Mouse (Mus musculus): ENCODE measurements around the gene Ethe1. TPM values are rescaled to one million over a fixed set of nuclear protein-coding genes. Genes with fewer than 3 reads are reported as not detected.

The Ethe1 gene
- polyA plus RNA-seq, 1 experiment, result 11.3 TPM

GRCm38 (mm10) chr7:24572455-24572854 lies 14.9 kb upstream of the Ethe1 start:
- Histone ChIP-seq H3K4me3 (ENCODE audit: insufficient read depth, low read length) (no peak overlapping the region), H3K27ac (ENCODE audit: insufficient read depth, low read length) (no peak overlapping the region), H3K4me1 (ENCODE audit: control insufficient read depth, insufficient read depth, low read length) (no peaks in the 10 kb centered on the region)
- TF ChIP-seq POLR2A (IDR thresholded peaks at IDR 0.05; ENCODE audit: low read depth, low read length) (no peak), CTCF (IDR thresholded peaks at IDR 0.05; ENCODE audit: borderline replicate concordance, insufficient read depth, low read length) (no peak)

GRCm38 (mm10) chr7:24574224-24574796 lies 13.0 kb upstream of the Ethe1 start:
- Histone ChIP-seq H3K4me1 (ENCODE audit: control insufficient read depth, insufficient read depth, low read length) (no peaks in the 10 kb centered on the region), H3K4me3 (ENCODE audit: insufficient read depth, low read length) (no peak overlapping the region), H3K27ac (ENCODE audit: insufficient read depth, low read length) (no peak overlapping the region)
- TF ChIP-seq POLR2A (IDR thresholded peaks at IDR 0.05; ENCODE audit: low read depth, low read length) (no peak), CTCF (IDR thresholded peaks at IDR 0.05; ENCODE audit: borderline replicate concordance, insufficient read depth, low read length) (no peak)

- Histone ChIP-seq H3K4me3 (ENCODE audit: insufficient read depth, low read length) (no peak overlapping the region), H3K27ac (ENCODE audit: insufficient read depth, low read length) (no peak overlapping the region), H3K4me1 (ENCODE audit: control insufficient read depth, insufficient read depth, low read length) (no peaks in the 10 kb centered on the region)
- TF ChIP-seq CTCF (IDR thresholded peaks at IDR 0.05; ENCODE audit: borderline replicate concordance, insufficient read depth, low read length) (no peak), POLR2A (IDR thresholded peaks at IDR 0.05; ENCODE audit: low read depth, low read length) (no peak)
Observed at GRCm38 (mm10) chr7:24577811-24578210, 9.5 kb upstream of the Ethe1 start.

- no peak overlapping the region for H3K27ac ChIP-seq (ENCODE audit: insufficient read depth, low read length)
- no peak overlapping the region for H3K4me3 ChIP-seq (ENCODE audit: insufficient read depth, low read length)
- no peaks in the 10 kb centered on the region for H3K4me1 ChIP-seq (ENCODE audit: control insufficient read depth, insufficient read depth, low read length)
- TF ChIP-seq CTCF (IDR thresholded peaks at IDR 0.05; ENCODE audit: borderline replicate concordance, insufficient read depth, low read length), result no peak
- TF ChIP-seq POLR2A (IDR thresholded peaks at IDR 0.05; ENCODE audit: low read depth, low read length), result no peak
Observed at GRCm38 (mm10) chr7:24584876-24585275, 2.5 kb upstream of the Ethe1 start.

GRCm38 (mm10) chr7:24585995-24586394 lies 1.3 kb upstream of the Ethe1 start:
- TF ChIP-seq CTCF (IDR thresholded peaks at IDR 0.05; ENCODE audit: borderline replicate concordance, insufficient read depth, low read length) (no peak), POLR2A (IDR thresholded peaks at IDR 0.05; ENCODE audit: low read depth, low read length) (no peak)
- no peak overlapping the region for H3K4me3 ChIP-seq (ENCODE audit: insufficient read depth, low read length)
- H3K4me1 ChIP-seq (ENCODE audit: control insufficient read depth, insufficient read depth, low read length), result no peaks in the 10 kb centered on the region
- H3K27ac ChIP-seq (ENCODE audit: insufficient read depth, low read length), result no peak overlapping the region

DNA sequence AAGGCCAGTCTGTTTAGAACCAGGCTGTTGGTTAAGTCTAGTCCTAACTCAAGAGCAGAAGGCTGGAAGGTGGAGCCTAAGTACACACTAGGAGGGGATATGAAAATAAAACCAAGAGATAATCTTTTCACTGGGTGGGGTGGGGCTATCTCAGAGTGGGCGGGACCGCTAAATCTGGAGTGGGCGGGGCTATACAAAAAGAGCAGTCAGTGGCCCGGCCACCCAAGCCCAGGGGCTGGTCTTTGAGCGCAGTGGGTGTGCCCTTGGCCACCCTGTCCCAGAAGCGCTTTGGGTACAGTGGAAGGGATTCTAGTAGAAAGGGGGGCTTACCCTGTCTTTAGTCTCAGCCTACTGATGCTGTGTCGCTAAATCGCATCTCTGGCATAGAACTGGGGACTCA lies 515 bp upstream of the Ethe1 start:
- Histone ChIP-seq H3K27ac (ENCODE audit: insufficient read depth, low read length) (no peak overlapping the region), H3K4me1 (ENCODE audit: control insufficient read depth, insufficient read depth, low read length) (no peaks in the 10 kb centered on the region), H3K4me3 (ENCODE audit: insufficient read depth, low read length) (peak overlapping the region; percentile 41)
- TF ChIP-seq CTCF (IDR thresholded peaks at IDR 0.05; ENCODE audit: borderline replicate concordance, insufficient read depth, low read length) (no peak), POLR2A (IDR thresholded peaks at IDR 0.05; ENCODE audit: low read depth, low read length) (no peak)

DNA sequence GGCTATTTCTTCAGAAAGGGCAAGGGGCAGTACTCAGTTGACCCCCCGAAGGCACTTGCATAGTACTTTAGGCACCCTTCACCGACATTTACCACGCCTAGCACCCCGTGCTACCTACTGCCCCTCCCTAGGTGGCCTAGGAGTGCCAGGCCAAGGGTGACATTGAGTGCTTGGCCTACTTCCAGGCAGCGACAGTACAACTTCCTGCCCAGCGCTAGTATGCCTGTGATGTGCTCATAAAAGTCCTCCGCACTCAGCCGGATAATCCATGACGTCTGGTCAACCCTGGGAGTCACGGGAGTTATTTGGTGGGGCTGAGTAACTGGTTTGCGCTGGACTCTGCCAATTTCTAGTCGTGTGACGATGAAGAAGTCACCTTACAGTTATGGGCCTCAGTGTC lies 993 bp downstream of the Ethe1 start:
- Histone ChIP-seq H3K4me3 (ENCODE audit: insufficient read depth, low read length) (no peak overlapping the region), H3K27ac (ENCODE audit: insufficient read depth, low read length) (no peak overlapping the region), H3K4me1 (ENCODE audit: control insufficient read depth, insufficient read depth, low read length) (0 out of 2 replicates have a peak, but pooled peaks cover 1% of the 10 kb centered on the region)
- TF ChIP-seq POLR2A (IDR thresholded peaks at IDR 0.05; ENCODE audit: low read depth, low read length) (no peak), CTCF (IDR thresholded peaks at IDR 0.05; ENCODE audit: borderline replicate concordance, insufficient read depth, low read length) (no peak)

- no peak overlapping the region for H3K4me3 ChIP-seq (ENCODE audit: insufficient read depth, low read length)
- 0 out of 2 replicates have a peak, but pooled peaks cover 2% of the 10 kb centered on the region for H3K4me1 ChIP-seq (ENCODE audit: control insufficient read depth, insufficient read depth, low read length)
- no peak overlapping the region for H3K27ac ChIP-seq (ENCODE audit: insufficient read depth, low read length)
- TF ChIP-seq CTCF (IDR thresholded peaks at IDR 0.05; ENCODE audit: borderline replicate concordance, insufficient read depth, low read length), result no peak
- TF ChIP-seq POLR2A (IDR thresholded peaks at IDR 0.05; ENCODE audit: low read depth, low read length), result no peak
Observed at GRCm38 (mm10) chr7:24591735-24592134, 4.4 kb downstream of the Ethe1 start.

GRCm38 (mm10) chr7:24592163-24592562 lies 4.8 kb downstream of the Ethe1 start:
- Histone ChIP-seq H3K4me1 (ENCODE audit: control insufficient read depth, insufficient read depth, low read length) (0 out of 2 replicates have a peak, but pooled peaks cover 2% of the 10 kb centered on the region), H3K4me3 (ENCODE audit: insufficient read depth, low read length) (no peak overlapping the region), H3K27ac (ENCODE audit: insufficient read depth, low read length) (no peak overlapping the region)
- TF ChIP-seq POLR2A (IDR thresholded peaks at IDR 0.05; ENCODE audit: low read depth, low read length) (no peak), CTCF (IDR thresholded peaks at IDR 0.05; ENCODE audit: borderline replicate concordance, insufficient read depth, low read length) (no peak)

- Histone ChIP-seq H3K4me3 (ENCODE audit: insufficient read depth, low read length) (no peak overlapping the region), H3K4me1 (ENCODE audit: control insufficient read depth, insufficient read depth, low read length) (0 out of 2 replicates have a peak, but pooled peaks cover 2% of the 10 kb centered on the region), H3K27ac (ENCODE audit: insufficient read depth, low read length) (no peak overlapping the region)
- TF ChIP-seq CTCF (IDR thresholded peaks at IDR 0.05; ENCODE audit: borderline replicate concordance, insufficient read depth, low read length), result no peak
- TF ChIP-seq POLR2A (IDR thresholded peaks at IDR 0.05; ENCODE audit: low read depth, low read length), result no peak
Observed at GRCm38 (mm10) chr7:24592781-24593180, 5.4 kb downstream of the Ethe1 start.
